Mouse (Mus musculus) adrenal gland, postnatal 4 days (tissue): ENCODE data around the gene Syt3. TPM values are rescaled to one million over a fixed set of nuclear protein-coding genes. Genes with fewer than 3 reads are reported as not detected.

Experiments used
- DNase-seq, 2 experiments: peaks; one replicate each; pipeline ENCODE4 v3.0.0; 2021 to 2022; ENCODE audit warnings: low spot score in 2 of 2, mixed read lengths in 2 of 2
- total RNA-seq, 2 experiments: library from RNA; stranded (reverse); gene quantifications; 2 replicates each; pipeline ENCODE4 v1.2.3; 2021

Gene Syt3
- total RNA-seq, 2 experiments from 2014 or later = 3.6 to 4.4 TPM

DNA sequence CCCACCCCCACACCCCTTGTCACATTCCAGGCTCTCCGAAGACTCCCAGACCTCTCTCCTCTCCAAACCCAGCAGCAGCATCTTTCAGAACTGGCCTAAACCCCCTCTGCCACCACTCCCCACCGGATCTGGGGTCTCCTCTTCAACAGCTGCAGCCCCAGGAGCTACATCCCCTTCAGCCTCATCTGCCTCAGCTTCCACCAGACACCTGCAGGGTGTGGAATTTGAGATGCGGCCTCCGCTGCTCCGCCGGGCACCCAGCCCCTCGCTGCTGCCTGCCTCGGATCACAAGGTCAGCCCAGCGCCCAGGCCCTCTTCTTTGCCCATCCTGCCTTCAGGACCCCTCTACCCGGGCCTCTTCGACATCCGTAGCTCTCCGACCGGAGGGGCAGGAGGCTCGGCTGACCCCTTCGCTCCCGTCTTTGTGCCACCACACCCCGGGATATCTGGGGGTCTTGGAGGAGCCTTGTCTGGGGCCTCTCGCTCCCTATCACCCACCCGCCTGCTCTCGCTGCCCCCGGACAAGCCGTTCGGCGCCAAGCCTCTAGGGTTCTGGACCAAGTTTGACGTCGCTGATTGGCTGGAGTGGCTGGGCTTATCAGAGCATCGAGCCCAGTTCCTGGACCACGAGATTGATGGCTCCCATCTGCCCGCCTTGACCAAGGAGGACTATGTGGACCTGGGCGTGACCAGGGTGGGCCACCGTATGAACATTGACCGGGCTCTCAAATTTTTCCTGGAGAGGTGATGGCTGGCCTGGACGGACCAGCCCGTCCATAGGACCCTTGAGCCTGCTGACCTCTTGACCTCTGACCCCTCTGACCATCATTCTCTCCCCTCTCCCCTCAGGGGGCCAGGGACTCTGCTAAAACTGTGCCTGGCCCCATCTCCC is 27.1 kb upstream of the Syt3 start:
- no peak for DNase-seq

DNA sequence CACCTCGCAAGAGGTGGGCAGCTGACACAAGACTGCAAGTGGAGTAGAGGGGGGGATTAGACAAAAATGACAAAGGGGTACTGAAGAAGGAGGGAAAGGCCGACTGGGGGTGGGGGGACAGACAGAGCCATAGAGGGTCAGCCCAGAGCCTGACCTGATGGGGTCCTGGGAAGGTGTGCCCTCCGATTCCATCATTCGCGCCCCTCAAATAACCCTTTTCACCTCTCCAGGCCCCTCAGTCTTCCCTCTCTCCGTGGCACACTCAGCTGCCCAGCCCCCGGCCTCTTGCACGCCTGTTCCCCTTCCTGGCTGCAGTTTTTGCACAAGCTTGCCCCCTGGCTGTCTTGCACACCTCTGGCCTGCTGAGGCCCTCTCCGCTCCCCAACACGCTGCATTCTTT is 26.4 kb upstream of the Syt3 start:
- no peak for DNase-seq

- DNase-seq = no peak
These were observed 25.9 kb upstream of the Syt3 start for GRCm38 (mm10) chr7:44358012-44358411.

GRCm38 (mm10) chr7:44358886-44359654 is 24.8 kb upstream of the Syt3 start:
- no peak for DNase-seq

- DNase-seq = peak; percentile 81 to 82
These were observed 23.8 kb upstream of the Syt3 start for GRCm38 (mm10) chr7:44359908-44360672.

DNA sequence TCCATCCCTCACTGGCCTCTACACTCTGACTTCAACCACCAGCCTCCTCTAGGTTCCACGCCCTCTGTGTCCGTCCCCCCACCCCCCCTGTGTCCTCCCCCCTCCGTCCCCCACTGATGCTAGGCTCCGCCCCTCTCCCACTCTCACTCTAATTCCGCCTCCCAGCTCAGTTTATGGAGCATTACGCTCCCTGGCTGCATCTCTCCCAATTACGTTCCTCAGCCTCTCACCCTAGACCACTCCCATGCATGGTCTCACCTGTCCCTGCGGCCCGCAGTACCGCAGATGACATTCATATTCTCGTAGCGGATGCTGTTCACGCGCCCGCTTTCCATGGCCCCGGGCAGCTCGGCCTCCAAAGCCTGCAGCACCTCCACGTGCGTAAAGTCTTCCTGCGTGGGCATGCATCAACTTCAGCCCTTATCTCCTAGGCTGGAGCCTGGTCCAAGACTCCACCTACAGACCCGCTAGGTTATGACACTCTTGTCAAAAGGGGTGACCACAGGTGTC is 23.1 kb upstream of the Syt3 start:
- DNase-seq = no peak

DNA sequence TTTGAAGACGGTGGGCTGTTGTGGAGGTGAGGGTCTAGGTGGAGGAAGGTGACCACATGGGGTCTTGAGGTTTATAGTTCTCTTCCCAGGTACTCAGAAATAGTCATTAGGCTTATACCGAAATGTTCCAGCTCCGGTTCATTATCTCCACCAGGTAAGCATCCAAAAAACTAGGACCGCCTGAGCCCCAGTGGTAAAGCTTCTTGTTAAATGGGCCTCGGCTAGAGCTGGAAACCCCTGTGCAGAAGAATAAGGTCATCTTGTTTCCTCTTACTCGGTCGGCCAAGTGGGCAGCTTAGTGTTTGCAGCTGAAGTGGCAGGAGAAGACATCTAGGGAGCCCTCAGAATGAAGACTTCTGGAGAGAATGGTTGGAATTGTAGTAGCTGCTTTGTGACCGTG is 11.2 kb upstream of the Syt3 start:
- DNase-seq = no peak

DNA sequence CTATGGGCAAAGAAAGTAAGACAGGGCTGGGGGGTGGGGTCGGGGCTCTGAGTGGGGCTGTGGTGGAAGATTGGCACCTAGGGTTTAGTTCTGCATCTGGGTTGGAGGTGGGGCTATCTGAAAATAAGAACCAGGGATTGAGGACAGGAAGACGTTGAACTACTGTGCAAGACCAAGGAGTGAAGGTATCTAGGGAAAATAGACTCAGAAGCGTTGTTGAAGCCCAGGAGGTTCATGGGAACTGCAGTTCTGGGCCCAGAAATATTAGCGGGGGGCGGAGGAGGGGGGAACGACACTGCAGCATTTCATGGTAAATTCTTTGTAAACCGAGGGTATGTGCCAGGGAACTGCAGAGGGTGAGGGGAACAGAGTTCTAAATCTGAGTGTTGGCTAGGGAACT is 10.4 kb upstream of the Syt3 start:
- no peak for DNase-seq

DNA sequence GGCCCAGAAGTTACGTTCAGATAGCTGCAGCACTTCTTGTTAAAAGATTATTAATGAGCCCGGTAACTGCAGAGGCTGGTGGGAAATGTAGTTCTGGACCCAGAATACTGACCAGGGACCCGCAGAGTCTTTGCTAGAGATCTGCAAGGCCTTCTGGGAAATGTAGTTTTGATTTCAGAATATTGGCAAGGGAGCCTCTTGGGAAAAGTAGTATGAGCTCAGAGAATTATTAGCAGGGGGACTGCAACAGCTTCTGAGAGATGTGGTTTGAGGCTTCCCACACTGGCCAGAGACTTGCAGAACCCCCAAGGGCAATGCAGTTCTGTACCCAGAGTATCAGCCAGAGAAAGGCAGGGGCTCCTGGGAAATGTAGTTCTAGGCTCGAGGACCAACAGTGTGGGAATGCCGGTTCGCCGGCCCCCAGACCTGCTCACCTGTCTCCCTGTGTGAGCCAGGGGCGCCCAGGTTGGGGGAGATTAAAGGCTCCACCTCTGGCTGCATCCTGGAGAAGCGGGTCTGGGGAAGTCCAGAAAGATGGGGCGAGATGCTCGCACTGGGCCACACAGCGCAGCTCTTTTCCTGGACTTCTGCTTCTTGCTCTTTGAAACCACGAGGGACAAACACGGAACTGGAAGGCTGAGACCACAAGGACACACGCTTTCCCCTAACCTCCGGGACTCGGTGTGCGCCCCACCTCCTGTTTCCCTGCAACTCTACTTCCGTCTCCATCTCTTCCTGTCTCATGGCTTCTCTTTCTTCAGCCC is 9.8 kb upstream of the Syt3 start:
- peak in 1 of 2 experiments; percentile 50 for DNase-seq

- no peak for DNase-seq
These were observed 9.1 kb upstream of the Syt3 start for GRCm38 (mm10) chr7:44374756-44375155.

DNA sequence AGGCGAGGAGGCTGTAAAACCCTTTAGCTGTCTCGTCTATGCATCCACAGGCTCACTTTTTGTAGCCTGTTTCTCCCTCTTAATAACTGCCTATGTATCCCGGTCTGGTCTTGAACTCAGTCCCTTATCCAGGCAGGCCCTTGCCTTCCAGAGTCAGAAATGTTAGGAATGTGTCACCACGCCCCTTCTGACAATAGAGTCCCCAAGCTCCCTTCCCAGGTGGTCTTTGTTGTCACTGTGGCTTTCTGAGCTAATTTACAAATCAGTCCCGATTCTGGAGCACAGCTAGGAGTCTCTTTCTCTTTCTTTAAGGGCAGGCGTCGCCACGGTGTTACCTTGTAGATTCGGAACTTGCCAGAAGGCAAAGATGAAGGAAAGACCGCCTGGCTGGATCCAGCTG is 8.7 kb upstream of the Syt3 start:
- DNase-seq = no peak

GRCm38 (mm10) chr7:44375793-44376192 is 8.1 kb upstream of the Syt3 start:
- DNase-seq = no peak

GRCm38 (mm10) chr7:44378290-44378689 is 5.6 kb upstream of the Syt3 start:
- DNase-seq = no peak

DNA sequence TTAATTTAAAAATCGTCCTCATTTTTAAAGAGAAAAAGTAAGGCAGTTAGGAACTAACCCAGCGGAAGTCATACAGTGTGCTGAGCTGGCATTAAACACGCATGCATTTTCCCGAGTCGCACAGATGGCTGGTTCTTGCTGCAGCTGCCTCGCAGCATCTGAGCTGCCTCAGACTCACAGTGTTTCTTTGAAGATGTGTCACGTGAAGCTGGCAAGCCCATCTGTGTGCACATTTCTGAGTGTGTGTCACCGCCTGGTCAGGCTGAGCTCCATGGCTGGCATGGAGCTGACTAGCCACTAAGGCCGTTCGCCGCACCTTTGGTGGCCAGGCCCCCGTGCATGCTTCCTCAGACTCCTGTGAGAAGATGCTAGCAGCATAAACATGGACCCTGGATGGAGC is 1.4 kb upstream of the Syt3 start:
- DNase-seq = no peak

DNA sequence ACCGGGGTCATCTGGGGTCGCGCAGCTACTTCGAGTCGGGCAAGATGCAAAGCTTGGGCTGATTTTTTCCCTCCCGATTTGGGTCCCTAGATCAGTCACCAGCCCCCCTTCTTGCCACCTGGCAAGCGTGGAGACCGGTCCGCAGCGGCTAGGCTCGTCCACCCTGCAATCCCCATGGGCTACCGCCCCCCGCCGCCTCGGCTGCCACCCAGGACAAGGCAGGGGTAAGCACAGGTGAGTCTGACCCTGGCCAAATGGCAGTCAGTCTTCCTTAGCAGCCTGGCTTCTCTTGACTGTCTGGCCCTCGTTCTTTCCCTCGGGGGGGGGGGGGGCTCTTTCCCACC is 786 bp downstream of the Syt3 start:
- DNase-seq = no peak

DNA sequence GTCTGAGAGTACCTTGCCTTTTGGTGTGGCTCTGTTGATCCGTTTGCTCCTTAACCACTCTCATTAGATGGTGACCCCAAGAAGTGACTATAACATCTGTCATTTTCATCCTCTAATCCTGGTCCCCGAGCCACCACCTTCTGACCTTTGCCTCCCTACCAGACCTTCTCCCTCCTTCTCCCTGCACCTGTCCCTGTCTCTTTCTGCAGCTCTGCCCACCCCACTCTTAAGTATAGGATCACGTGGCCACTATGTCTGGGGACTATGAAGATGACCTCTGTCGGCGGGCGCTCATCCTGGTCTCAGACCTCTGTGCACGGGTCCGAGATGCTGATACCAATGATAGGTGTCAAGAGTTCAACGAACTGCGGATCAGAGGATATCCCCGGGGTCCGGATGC is 1.8 kb downstream of the Syt3 start, which contains the start of gene 1700008O03Rik:
Gene 1700008O03Rik, minus strand, starts transcription at position 101 of the 400 bp plus-strand sequence.
- DNase-seq = no peak

DNA sequence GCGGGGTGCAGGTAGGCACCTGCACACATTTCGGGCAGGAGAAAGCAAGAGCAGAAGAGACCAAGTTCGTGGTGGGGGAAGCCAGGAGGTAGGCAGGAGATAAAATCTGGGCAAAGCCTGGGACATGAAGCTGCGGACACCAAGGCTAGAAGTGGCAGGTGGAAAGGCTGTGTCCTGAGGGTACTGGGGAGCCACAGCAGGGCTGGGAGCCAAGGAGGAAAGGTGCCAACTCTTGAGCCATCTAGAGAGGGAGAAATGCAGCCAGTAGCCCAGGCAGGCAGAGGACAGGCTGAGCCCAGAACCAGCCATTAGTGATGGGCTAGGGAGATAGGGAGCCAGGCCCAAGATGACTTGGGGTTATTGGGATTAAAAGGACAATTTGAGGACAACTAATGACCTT is 7.9 kb downstream of the Syt3 start:
- DNase-seq = no peak

GRCm38 (mm10) chr7:44392341-44392740 is 8.4 kb downstream of the Syt3 start:
- DNase-seq = no peak

DNA sequence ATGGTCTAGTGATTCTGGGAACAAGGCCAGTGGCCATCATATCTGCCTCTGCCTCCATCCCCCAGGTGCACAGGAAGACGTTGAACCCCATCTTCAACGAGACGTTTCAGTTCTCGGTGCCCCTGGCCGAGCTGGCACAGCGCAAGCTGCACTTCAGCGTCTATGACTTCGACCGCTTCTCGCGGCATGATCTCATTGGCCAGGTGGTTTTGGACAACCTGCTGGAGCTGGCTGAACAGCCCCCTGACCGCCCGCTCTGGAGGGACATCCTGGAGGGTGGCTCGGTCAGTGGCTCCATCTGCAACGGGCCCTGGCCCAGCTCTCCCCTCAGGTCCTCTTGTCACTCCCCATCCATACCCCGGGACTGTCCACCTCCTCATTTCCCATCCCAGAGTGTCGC is 9.4 kb downstream of the Syt3 start:
- no peak for DNase-seq

- DNase-seq = peak in 1 of 2 experiments; percentile 24
These were observed 14.7 kb downstream of the Syt3 start for GRCm38 (mm10) chr7:44398570-44398969.

- DNase-seq = no peak
These were observed 17.8 kb downstream of the Syt3 start for GRCm38 (mm10) chr7:44401673-44402072.
